Mouse (Mus musculus) liver, adult 2 months (tissue): ENCODE measurements around the gene Tbx21. TPM values are rescaled to one million over a fixed set of nuclear protein-coding genes. Genes with fewer than 3 reads are reported as not detected.

ENCODE experiments used
- DNase-seq: peaks from one replicate; pipeline ENCODE4 v3.0.0-alpha.2; 2011; ENCODE audit warnings: low read depth, low spot score; ENCODE audit errors: extremely low read depth
- H3K27ac ChIP-seq: fragments of 200-500 bp; replicated peaks from 2 replicates; pipeline ENCODE4 v1.5.1; 2012; ENCODE audit warnings: low read depth, mild to moderate bottlenecking, control low read depth, inconsistent platforms, low read length; ENCODE audit not compliant: insufficient read depth
- H3K27me3 ChIP-seq: fragments of 200-500 bp; 2 replicates; pipeline ENCODE4 v1.6.1; 2012; ENCODE audit warnings: mild to moderate bottlenecking, moderate library complexity, low read length, inconsistent platforms; ENCODE audit not compliant: control insufficient read depth, insufficient read depth
- H3K36me3 ChIP-seq: fragments of 200-500 bp; 2 replicates; pipeline ENCODE4 v1.6.1; 2012; ENCODE audit warnings: low read length, inconsistent platforms; ENCODE audit not compliant: control insufficient read depth, insufficient read depth
- H3K4me1 ChIP-seq: fragments of 200-500 bp; 2 replicates; pipeline ENCODE4 v1.6.1; 2011; ENCODE audit warnings: low read length; ENCODE audit not compliant: control insufficient read depth, insufficient read depth
- H3K4me3 ChIP-seq: fragments of 200-500 bp; 2 replicates; pipeline ENCODE4 v1.5.1; 2011; ENCODE audit warnings: low read depth, mild to moderate bottlenecking, control low read depth, low read length, moderate library complexity; ENCODE audit not compliant: insufficient read depth
- H3K79me2 ChIP-seq: fragments of 200-500 bp; 2 replicates; pipeline ENCODE4 v1.6.1; 2012; ENCODE audit warnings: inconsistent platforms, mild to moderate bottlenecking, low read length, moderate library complexity; ENCODE audit not compliant: control insufficient read depth, insufficient read depth
- H3K9ac ChIP-seq: fragments of 200-500 bp; 2 replicates; pipeline ENCODE4 v1.6.1; 2012; ENCODE audit warnings: low read depth, mild to moderate bottlenecking, control low read depth, inconsistent platforms, low read length
- CTCF ChIP-seq: fragments of 200-500 bp; IDR thresholded peaks from 2 replicates; pipeline ENCODE4 v1.5.1; 2011; ENCODE audit warnings: low read depth, low read length, control low read depth
- POLR2A ChIP-seq: fragments of 200-500 bp; IDR thresholded peaks from 2 replicates; pipeline ENCODE4 v1.6.1; 2011; ENCODE audit warnings: low read length, control low read depth; ENCODE audit not compliant: insufficient read depth; ENCODE audit errors: extremely low read depth
- WGBS: fragments of 180-500 bp; shearing (Covaris S2); methylation state at CpG from one replicate; pipeline ENCODE4 v1.1.7; 2018; 5-methylcytosine and 5-hydroxymethylcytosine counted together
- polyA plus RNA-seq: library from polyadenylated mRNA; depleted of rRNA; stranded (reverse); fragments of >200 nt; gene quantifications from 2 replicates; pipeline ENCODE4 v1.2.3, GENCODE M21; 2012
- total RNA-seq: library from RNA; depleted of rRNA; stranded (reverse); fragments of >200 nt; gene quantifications from 2 replicates; pipeline ENCODE4 v1.2.3, GENCODE M21; 2014

Tbx21 gene
- total and polyA plus RNA-seq, 2 experiments, result 0.09 to 0.38 TPM

DNA sequence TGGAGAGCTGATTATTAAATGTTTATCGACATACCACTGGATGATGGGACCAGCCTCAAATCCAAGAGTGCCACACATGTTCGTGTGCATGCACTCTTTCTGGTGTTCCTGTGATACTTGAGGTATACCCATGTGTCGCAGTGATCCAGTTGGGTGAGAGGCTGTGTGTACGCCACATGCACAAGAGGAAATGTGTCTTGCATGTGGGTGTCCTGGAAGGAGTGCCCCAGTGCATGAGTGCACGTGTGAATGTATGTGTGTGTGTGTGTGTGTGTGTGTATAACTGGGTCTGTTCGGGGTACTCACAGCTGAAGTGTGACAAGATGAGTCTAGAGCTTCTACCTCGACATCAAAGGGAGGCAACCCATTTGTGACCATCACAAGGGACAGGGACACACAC is 15.2 kb upstream of the Tbx21 start:
- Histone ChIP-seq H3K27me3 (no peaks in the 10 kb centered on the region), H3K79me2 (no peaks in the 10 kb centered on the region), H3K4me1 (peaks cover 2% of the 10 kb centered on the region; the same call in 1 of the 2 replicates), H3K9ac (no peak overlapping the region), H3K4me3 (no peak overlapping the region), H3K36me3 (no peaks in the 10 kb centered on the region), H3K27ac (no peak overlapping the region)
- DNase-seq, result no peak
- WGBS, result 74% methylated on average over 7 of the region's 7 CpGs
- no peak for TF ChIP-seq CTCF
- TF ChIP-seq POLR2A, result no peak

- no peak for DNase-seq
- 80% methylated on average over 3 of the region's 3 CpGs for WGBS
- Histone ChIP-seq H3K4me3 (no peak overlapping the region), H3K36me3 (no peaks in the 10 kb centered on the region), H3K27ac (no peak overlapping the region), H3K27me3 (no peaks in the 10 kb centered on the region), H3K9ac (no peak overlapping the region), H3K79me2 (no peaks in the 10 kb centered on the region), H3K4me1 (no peaks in the 10 kb centered on the region)
- no peak for TF ChIP-seq POLR2A
- TF ChIP-seq CTCF, result no peak
Measured at GRCm38 (mm10) chr11:97128956-97129355, 13.8 kb upstream of the Tbx21 start.

DNA sequence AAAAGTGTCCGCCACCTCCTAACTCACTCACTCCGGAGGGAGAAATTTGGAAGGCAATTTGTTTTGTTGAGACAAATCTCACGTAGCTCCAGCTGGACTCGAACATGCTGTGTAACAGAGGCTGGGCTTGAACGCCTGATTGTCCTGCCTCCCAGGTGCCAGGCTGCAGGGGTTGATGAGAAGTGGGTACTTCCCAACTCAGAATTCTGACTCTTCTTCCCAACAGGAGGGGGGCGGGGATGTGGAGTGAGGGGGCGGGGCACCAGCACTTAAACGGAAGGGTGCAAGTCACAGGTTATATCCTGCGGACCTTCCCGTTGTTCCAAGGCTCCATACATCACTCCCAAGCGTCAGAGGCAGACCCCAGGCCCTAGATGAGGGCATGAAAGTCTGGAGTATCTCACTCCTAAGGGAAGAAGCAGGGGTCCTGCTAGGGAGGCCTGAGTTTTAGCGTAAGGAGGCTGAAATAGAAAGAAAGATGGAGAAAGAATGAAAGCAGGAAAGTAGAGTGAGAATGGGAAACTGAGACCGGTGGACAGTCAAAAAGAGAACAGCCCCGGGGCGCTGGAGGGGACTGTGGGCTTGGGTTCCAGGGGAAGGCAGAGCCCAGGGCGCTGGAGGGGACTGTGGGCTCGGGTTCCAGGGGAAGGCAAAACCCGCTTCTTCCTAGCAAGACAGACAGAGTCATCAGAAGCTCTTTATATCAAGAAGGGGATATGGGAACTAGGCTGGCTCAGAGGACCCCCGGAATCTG is 12.5 kb upstream of the Tbx21 start:
- Histone ChIP-seq H3K27ac (no peak overlapping the region), H3K27me3 (no peaks in the 10 kb centered on the region), H3K9ac (peak overlapping the region; percentile 43)

GRCm38 (mm10) chr11:97126645-97127468 is 11.7 kb upstream of the Tbx21 start:
- DNase-seq, result peak; percentile 60
- Histone ChIP-seq H3K4me3 (peak overlapping the region; percentile 72), H3K27me3 (no peaks in the 10 kb centered on the region), H3K4me1 (no peaks in the 10 kb centered on the region), H3K36me3 (no peaks in the 10 kb centered on the region), H3K9ac (peak overlapping the region; percentile 55), H3K79me2 (no peaks in the 10 kb centered on the region), H3K27ac (no peak overlapping the region)
- 5% methylated on average over 32 of the region's 32 CpGs for WGBS
- TF ChIP-seq CTCF (no peak), POLR2A (no peak)

More for the DNA sequence above, 12.5 kb upstream of the Tbx21 start:
- H3K4me3 ChIP-seq, result peak overlapping the region; percentile 72
- 31% methylated on average over 19 of the region's 19 CpGs for WGBS
- no peak for TF ChIP-seq POLR2A
- no peak for TF ChIP-seq CTCF
- H3K4me1 ChIP-seq, result no peaks in the 10 kb centered on the region
- no peaks in the 10 kb centered on the region for H3K79me2 ChIP-seq
- no peak for DNase-seq
- H3K36me3 ChIP-seq, result no peaks in the 10 kb centered on the region

DNA sequence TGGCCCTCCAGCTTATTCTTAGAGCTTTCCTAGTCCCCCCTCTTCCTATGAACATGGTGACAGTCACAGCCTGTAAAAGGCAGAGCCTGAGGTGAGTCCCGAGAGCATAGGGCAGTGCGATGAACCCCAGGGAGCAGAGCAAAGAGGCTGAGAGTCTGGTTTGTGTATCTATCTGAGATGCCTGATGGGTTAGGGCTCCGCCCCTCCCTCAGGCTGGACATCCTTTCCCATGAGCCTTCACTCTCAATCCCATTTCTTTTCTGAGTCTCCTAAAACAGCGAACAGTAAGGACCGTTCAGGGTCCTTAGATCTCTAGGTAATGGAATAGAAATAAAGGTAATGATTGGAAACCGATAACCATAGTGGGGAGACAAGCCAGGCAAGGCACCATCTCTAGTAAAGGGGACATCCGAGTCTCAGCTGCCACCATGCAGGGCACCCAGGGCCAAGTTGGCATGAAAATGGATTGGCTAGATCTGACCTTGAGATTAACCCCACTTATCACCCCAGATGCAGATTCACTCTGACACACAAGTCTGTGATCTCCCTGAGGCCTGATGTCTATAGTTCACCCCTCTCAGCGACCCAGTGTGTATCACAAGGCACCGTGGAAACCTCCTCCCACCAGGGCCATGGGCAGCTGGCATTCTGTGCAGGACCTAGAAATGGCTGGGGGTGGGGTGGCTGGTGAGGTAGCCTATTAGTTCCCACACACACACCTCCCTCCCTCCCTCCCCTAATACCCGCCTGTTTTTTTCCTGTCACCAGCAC is 9.3 kb upstream of the Tbx21 start:
- Histone ChIP-seq H3K4me3 (no peak overlapping the region), H3K79me2 (no peaks in the 10 kb centered on the region), H3K4me1 (no peaks in the 10 kb centered on the region), H3K36me3 (no peaks in the 10 kb centered on the region), H3K27me3 (no peaks in the 10 kb centered on the region), H3K27ac (no peak overlapping the region), H3K9ac (no peak overlapping the region)
- WGBS, result 76% methylated on average over 10 of the region's 10 CpGs
- TF ChIP-seq CTCF (no peak), POLR2A (no peak)
- DNase-seq, result no peak
